Mouse (Mus musculus) megakaryocyte, adult 5-6 weeks (primary cell): ENCODE measurements at regions not wholly inside any gene's neighbourhood (a gene's known extent, or its start where the extent isn't known, plus 50 kb on each side); places are given as distances from the start of the nearest gene placed in this dataset.
A peak's percentile ranks its signal among the peaks of the same experiment; 100 is the strongest.

Experiments
- ATAC-seq: 2 replicates; pipeline ENCODE4 v1.8.0; 2016; ENCODE audit warnings: mild to moderate bottlenecking, inconsistent platforms; ENCODE audit not compliant: poor library complexity, severe bottlenecking

GRCm38 (mm10) chr9:93992216-93992615 is 545.7 kb downstream of the 1190002N15Rik start:
- ATAC-seq: no peak

- no peak for ATAC-seq
Observed at GRCm38 (mm10) chr9:93991141-93991540, 546.7 kb downstream of the 1190002N15Rik start.

- no peak for ATAC-seq
Observed at GRCm38 (mm10) chr9:93981136-93981535, 556.7 kb downstream of the 1190002N15Rik start.

GRCm38 (mm10) chr9:93969691-93970284 is 568.1 kb downstream of the 1190002N15Rik start:
- no peak for ATAC-seq

GRCm38 (mm10) chr9:93969118-93969517 is 568.8 kb downstream of the 1190002N15Rik start:
- ATAC-seq: no peak

GRCm38 (mm10) chr9:93955235-93956040 is 582.4 kb downstream of the 1190002N15Rik start:
- 0 out of 2 replicates have a peak, but pooled peaks have one; percentile 12 for ATAC-seq

- peak; percentile 87 for ATAC-seq
Observed at GRCm38 (mm10) chr9:93948671-93949070, 589.2 kb downstream of the 1190002N15Rik start.

- no peak for ATAC-seq
Observed at GRCm38 (mm10) chr9:93947053-93947452, 590.8 kb downstream of the 1190002N15Rik start.

GRCm38 (mm10) chr9:93940193-93940592 is 597.7 kb downstream of the 1190002N15Rik start:
- ATAC-seq: no peak

- ATAC-seq: no peak
Observed at GRCm38 (mm10) chr9:93930684-93931083, 607.2 kb downstream of the 1190002N15Rik start.

GRCm38 (mm10) chr9:93889256-93889655 is 648.6 kb downstream of the 1190002N15Rik start:
- no peak for ATAC-seq

GRCm38 (mm10) chr9:93880112-93880511 is 657.8 kb downstream of the 1190002N15Rik start:
- no peak for ATAC-seq

- ATAC-seq: no peak
Observed at GRCm38 (mm10) chr9:93879572-93879971, 658.3 kb downstream of the 1190002N15Rik start.

GRCm38 (mm10) chr9:93870778-93871177 is 667.1 kb downstream of the 1190002N15Rik start:
- ATAC-seq: no peak

GRCm38 (mm10) chr9:93857937-93858336 is 679.9 kb downstream of the 1190002N15Rik start:
- no peak for ATAC-seq

- no peak for ATAC-seq
Observed at GRCm38 (mm10) chr9:93846411-93846810, 691.5 kb downstream of the 1190002N15Rik start.

GRCm38 (mm10) chr9:93843869-93844268 is 694.0 kb downstream of the 1190002N15Rik start:
- no peak for ATAC-seq
